Mouse (Mus musculus) intestine, embryonic 15.5 days (tissue): ENCODE measurements around the gene Casz1. TPM values are rescaled to one million over a fixed set of nuclear protein-coding genes. Genes with fewer than 3 reads are reported as not detected.

Experiments used
- ATAC-seq: fragments of 200-750 bp; cut with Nextera tagmentation; 2 replicates; pipeline ENCODE4 v1.8.0; 2017; ENCODE audit warnings: moderate TSS enrichment, moderate library complexity
- H3K27ac ChIP-seq: fragments of 300-500 bp; sonication (generic); 2 replicates; pipeline ENCODE4 v1.5.1; 2015; ENCODE audit warnings: mild to moderate bottlenecking, inconsistent platforms
- H3K27me3 ChIP-seq: fragments of 300-500 bp; sonication (generic); replicated peaks from 2 replicates; pipeline ENCODE4 v1.6.1; 2015; ENCODE audit warnings: inconsistent platforms
- H3K36me3 ChIP-seq: fragments of 300-500 bp; sonication (generic); 2 replicates; pipeline ENCODE4 v1.6.1; 2015; ENCODE audit warnings: inconsistent platforms
- H3K4me1 ChIP-seq: fragments of 300-500 bp; sonication (generic); replicated peaks from 2 replicates; pipeline ENCODE4 v1.6.1; 2015; ENCODE audit warnings: inconsistent platforms
- H3K4me2 ChIP-seq: fragments of 300-500 bp; sonication (generic); replicated peaks from 2 replicates; pipeline ENCODE4 v1.6.1; 2015; ENCODE audit warnings: mild to moderate bottlenecking, inconsistent platforms
- H3K4me3 ChIP-seq: fragments of 300-500 bp; sonication (generic); replicated peaks from 2 replicates; pipeline ENCODE4 v1.5.1; 2015; ENCODE audit warnings: inconsistent platforms
- H3K9ac ChIP-seq: fragments of 300-500 bp; sonication (generic); 2 replicates; pipeline ENCODE4 v1.6.1; 2015; ENCODE audit warnings: inconsistent platforms
- H3K9me3 ChIP-seq: fragments of 300-500 bp; sonication (generic); 2 replicates; pipeline ENCODE4 v1.6.1; 2016; ENCODE audit warnings: inconsistent platforms
- WGBS: fragments of 180-500 bp; shearing (Covaris S2); methylation state at CpG from one replicate; pipeline ENCODE4 v1.1.7; 2015; 5-methylcytosine and 5-hydroxymethylcytosine counted together
- polyA plus RNA-seq: library from polyadenylated mRNA; unstranded; fragments of >200 nt; fragmentation: Nextera tagmentation; extraction: Ambion mirVana; gene quantifications from 2 replicates; pipeline ENCODE4 v1.2.1, GENCODE M21; 2015

The Casz1 gene
- polyA plus RNA-seq, 1 experiment from 2014 or later = 4.4 TPM

DNA sequence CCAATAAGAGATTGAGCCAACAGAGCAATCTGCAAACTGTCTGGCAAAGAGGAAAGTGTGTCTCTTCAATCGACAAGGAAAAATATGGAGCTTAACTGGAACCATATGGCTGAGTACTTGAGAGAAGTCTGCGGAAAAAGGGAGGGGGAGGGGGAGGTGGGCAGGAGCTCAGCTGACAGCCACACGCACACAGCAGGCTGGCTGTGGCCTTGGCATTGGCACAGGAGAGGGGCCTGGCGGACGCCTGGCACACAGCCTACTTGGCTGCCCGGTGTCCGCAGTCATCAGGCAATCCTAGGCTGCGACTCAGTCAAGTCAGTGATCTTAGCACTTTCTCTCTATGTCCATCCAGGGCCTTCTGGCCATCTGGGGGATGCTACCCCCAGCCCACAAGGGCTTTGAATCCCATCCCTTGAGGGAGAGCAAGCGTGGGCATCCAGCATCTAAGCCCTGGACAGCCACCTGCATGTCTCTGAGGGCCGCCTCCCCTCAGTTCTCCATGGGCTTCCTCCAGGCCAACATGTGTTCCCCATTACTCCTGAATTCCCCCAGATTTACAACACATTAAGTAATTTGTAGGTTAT, 67.6 kb downstream of the Casz1 start:
- Histone ChIP-seq H3K27ac (no peak overlapping the region), H3K9me3 (no peaks in the 10 kb centered on the region), H3K4me1 (peaks cover 12% of the 10 kb centered on the region), H3K27me3 (no peaks in the 10 kb centered on the region; the same call in 1 of the 2 replicates), H3K4me3 (no peak overlapping the region), H3K4me2 (no peak overlapping the region), H3K36me3 (no peaks in the 10 kb centered on the region), H3K9ac (no peak overlapping the region)
- peak; percentile 56; the same call in 1 of the 2 replicates for ATAC-seq
- 41% methylated on average over 10 of the region's 10 CpGs for WGBS

DNA sequence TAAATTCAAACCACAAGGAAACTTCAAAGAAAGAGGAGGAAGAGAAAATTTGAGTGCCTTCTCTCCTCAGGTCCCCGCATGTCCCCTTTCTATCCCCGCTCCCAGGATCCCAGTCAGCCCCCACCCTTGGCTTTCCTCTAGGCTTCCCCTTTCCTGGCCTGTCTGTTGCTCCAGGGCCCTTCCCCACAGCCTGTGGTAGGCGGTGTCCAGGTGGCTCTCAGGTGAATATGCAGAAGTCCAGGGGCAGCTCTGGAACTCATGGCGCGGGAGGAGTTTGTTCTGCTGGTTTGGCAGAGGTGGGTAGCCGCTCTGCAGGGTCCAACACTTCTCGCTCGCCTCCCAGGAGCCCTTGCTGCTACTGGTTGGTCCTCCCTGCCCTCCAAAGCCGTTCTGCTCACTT, 68.1 kb downstream of the Casz1 start:
- H3K36me3 ChIP-seq = no peaks in the 10 kb centered on the region
- H3K4me2 ChIP-seq = no peak overlapping the region
- no peak for ATAC-seq
- no peaks in the 10 kb centered on the region; the same call in 1 of the 2 replicates for H3K27me3 ChIP-seq
- H3K4me3 ChIP-seq = no peak overlapping the region
- 77% methylated on average over 9 of the region's 9 CpGs for WGBS
- peaks cover 14% of the 10 kb centered on the region for H3K4me1 ChIP-seq
- H3K9me3 ChIP-seq = no peaks in the 10 kb centered on the region
- no peak overlapping the region for H3K27ac ChIP-seq
- H3K9ac ChIP-seq = no peak overlapping the region

DNA sequence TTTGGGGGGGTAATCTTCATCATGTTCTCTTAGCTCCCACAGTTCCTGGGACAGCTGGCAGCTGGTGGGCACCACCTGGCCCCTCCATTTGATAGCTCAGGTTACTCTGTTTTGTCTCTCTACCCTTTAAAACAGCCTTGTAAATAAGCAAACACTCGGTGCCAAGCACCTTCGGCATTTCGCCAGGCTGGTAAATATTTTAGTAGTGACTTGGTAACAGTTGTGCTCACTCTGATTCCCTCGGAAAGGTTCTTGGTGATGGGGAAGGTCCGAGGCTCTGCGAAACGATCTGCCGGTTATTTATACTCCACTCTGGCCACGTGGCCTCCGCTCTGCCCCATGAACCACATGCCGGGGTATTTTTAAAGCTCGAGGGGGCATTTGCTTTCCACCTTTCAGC, 68.6 kb downstream of the Casz1 start:
- H3K9ac ChIP-seq = no peak overlapping the region
- no peaks in the 10 kb centered on the region for H3K9me3 ChIP-seq
- H3K4me3 ChIP-seq = no peak overlapping the region
- WGBS = 49% methylated on average over 12 of the region's 12 CpGs
- H3K4me2 ChIP-seq = no peak overlapping the region
- no peaks in the 10 kb centered on the region; the same call in 1 of the 2 replicates for H3K27me3 ChIP-seq
- peaks cover 14% of the 10 kb centered on the region for H3K4me1 ChIP-seq
- no peak overlapping the region for H3K27ac ChIP-seq
- ATAC-seq = no peak
- H3K36me3 ChIP-seq = no peaks in the 10 kb centered on the region

DNA sequence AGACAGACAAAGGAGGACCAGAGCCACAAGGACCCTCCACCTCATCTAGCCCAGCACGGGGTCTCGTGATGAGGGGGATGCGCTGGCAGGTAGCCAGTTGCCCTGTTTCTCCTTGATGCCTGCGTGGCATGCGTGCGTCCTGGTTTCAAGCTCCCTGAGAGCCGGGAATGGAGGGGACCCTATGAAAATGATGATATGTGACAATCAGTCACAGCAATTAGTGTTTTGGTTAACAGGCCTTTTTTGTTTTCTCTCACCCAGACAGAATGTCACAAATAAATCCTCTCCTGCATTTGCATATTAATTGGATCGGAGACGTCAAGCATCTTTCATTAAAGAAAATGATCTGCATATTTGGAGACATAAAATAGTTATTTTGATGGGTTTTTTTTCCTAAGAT, 71.9 kb downstream of the Casz1 start:
- no peak overlapping the region for H3K27ac ChIP-seq
- H3K27me3 ChIP-seq = no peaks in the 10 kb centered on the region; the same call in 1 of the 2 replicates
- no peak for ATAC-seq
- H3K9ac ChIP-seq = no peak overlapping the region
- no peak overlapping the region for H3K4me3 ChIP-seq
- H3K4me1 ChIP-seq = peaks cover 23% of the 10 kb centered on the region
- H3K36me3 ChIP-seq = no peaks in the 10 kb centered on the region
- H3K4me2 ChIP-seq = no peak overlapping the region
- WGBS = 81% methylated on average over 9 of the region's 9 CpGs
- no peaks in the 10 kb centered on the region for H3K9me3 ChIP-seq

DNA sequence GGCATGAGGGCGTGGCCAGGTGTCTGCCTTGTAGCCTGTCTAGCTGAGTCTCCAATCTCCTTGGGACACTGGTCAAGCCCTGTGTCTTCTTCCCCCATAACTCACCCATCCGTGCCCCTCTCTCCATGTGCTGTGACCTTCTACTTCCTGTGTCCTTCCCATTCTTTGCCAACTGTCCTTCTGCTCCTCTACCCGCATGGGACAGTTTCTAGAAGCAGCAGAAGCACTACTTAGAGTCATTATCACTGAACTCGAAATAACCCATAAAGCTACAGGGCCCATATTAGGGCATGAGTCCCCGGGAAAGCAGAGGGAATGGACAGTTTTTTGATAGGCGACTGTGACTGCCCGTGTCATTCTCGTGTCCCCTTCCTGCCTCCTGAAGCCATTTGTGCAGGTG, 72.6 kb downstream of the Casz1 start:
- Histone ChIP-seq H3K36me3 (no peaks in the 10 kb centered on the region), H3K4me3 (no peak overlapping the region), H3K4me2 (no peak overlapping the region), H3K4me1 (peaks cover 20% of the 10 kb centered on the region), H3K27ac (no peak overlapping the region), H3K9me3 (no peaks in the 10 kb centered on the region), H3K27me3 (no peaks in the 10 kb centered on the region; the same call in 1 of the 2 replicates), H3K9ac (no peak overlapping the region)
- WGBS = 72% methylated on average over 8 of the region's 8 CpGs
- ATAC-seq = no peak

DNA sequence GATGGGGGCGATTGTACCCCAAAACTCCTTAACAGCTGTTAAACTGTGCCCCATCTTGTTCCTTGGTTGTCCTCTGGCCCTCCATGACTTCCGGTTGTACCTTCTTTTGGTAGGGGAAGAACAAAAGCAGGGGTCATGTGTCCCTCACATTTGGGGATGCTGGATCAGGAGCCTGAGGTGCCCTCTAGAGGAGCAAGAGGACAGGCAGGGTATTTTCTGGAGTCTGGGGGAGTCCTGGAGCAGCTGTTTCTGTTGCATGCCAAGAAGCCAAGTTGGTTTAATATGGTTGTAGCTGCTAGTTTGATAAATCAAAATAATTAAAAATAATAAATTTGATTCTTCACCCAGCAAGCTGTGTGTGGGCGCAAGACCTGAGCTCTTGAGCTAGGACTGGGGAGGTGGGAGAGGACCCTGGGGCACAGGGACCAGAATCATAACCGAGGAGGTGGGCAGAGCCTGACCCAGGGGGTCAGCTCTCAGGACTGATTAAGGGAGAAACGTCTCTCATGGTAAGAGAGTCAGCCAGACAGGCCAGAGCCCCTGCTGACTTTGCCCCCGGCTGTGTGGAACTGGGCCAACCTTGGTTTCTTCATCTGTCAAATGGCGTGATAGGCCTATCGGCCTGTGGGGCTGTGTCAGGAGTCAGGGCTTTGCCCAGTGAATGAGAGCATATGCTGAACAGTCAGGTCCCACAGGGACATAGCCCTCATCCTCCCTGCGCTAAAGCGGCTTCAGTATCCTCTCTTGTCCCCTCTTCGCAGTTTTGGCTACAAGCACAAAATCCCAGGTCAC, 74.2 kb downstream of the Casz1 start:
- H3K4me2 ChIP-seq = 0 out of 2 replicates have a peak overlapping the region, but pooled peaks have one; percentile 1
- no peaks in the 10 kb centered on the region for H3K9me3 ChIP-seq
- peaks cover 24% of the 10 kb centered on the region for H3K4me1 ChIP-seq
- no peak overlapping the region for H3K27ac ChIP-seq
- no peaks in the 10 kb centered on the region for H3K27me3 ChIP-seq
- no peak overlapping the region for H3K4me3 ChIP-seq
- H3K36me3 ChIP-seq = no peaks in the 10 kb centered on the region
- H3K9ac ChIP-seq = no peak overlapping the region
- ATAC-seq = no peak
- 66% methylated on average over 11 of the region's 11 CpGs for WGBS

DNA sequence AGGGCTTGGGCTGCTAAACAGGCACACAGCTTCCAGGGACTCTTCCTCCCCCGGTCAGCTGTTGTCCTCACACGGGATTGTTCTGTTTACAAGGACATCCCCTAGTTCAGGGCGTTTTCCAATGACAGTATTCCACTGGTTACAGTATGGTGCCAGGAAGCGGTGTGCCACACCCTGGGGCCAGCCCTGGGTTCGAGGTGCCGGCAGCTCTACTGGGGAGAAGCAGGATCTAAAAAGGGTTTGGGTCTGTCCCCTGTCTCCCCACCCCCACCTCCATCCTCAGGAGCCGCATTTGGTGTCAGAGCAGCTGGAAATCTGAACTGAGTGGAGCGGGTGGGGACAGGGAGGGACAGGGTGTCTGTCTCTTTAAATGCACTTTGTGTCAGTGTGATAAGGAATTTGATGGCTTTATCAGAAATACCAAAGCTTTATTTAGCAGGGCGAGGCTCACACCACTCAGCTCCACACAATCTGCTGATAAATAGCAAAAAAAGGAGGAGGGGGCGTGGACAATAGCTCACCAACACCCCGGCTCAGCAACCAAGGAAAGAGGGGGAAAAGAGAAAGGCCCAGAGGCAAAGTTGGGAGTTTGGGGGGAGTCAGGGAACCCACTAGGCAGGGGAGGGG, 74.9 kb downstream of the Casz1 start:
- Histone ChIP-seq H3K36me3 (no peaks in the 10 kb centered on the region), H3K4me2 (0 out of 2 replicates have a peak overlapping the region, but pooled peaks have one; percentile 1), H3K4me1 (peaks cover 24% of the 10 kb centered on the region), H3K9me3 (no peaks in the 10 kb centered on the region), H3K27ac (no peak overlapping the region), H3K27me3 (no peaks in the 10 kb centered on the region), H3K4me3 (no peak overlapping the region), H3K9ac (no peak overlapping the region)
- peak; percentile 27 for ATAC-seq
- 55% methylated on average over 11 of the region's 11 CpGs for WGBS

DNA sequence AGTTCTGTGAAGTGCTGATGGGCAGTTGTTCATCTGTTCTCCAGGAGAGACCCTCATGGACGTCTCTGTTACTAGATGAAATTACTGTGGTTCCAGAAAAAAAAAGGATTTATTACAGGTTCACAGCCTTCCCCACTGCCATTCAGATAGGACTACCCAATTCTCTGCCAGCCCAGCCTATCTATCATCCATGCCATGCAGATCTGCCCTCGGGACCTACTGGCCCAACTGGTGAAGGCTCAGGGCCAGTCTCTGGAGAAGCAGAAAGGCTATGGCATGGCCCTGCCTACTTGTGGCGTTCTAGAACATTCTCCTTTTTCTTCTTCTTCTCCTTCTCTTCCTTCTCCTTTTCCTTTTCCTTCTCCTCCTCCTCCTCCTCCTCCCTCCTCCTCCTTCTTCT, 75.4 kb downstream of the Casz1 start:
- WGBS = 75% methylated on average over 3 of the region's 3 CpGs
- Histone ChIP-seq H3K4me3 (no peak overlapping the region), H3K9me3 (no peaks in the 10 kb centered on the region)

DNA sequence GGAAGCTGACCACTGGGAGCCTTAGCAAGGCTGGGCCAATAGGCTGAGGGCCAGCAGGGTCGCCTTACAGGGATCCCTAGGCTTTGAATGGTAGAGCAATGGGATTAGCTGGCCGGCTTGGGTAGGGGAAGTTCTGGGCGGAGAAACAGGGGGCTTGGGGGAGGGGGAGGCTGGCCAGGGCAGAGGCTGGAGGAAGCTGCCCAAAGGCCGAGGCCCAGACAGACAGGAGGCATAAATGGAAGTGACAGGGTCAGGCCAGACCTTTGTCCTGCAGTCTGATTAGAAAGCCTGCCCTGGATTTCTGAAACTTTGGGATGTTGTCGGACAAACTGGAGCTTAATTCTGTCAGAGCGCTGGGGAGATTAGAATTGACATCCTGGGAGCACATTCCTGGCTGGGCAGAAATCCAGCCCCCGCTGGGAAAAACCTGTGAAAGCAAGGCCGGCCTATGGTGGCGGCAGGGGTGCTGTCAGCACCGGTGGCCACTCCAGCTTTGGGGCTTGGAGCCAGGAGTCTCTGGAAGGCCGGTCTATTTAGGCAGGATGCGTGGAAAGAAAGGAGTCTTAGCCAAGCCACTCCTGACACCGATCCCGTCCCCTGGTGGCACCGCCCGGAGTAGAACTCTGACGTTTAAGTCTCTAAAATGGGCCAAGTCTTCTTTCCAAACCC, 76.9 kb downstream of the Casz1 start:
- Histone ChIP-seq H3K4me2 (no peak overlapping the region), H3K27ac (no peak overlapping the region), H3K4me1 (peaks cover 28% of the 10 kb centered on the region), H3K9me3 (no peaks in the 10 kb centered on the region), H3K27me3 (no peaks in the 10 kb centered on the region), H3K36me3 (no peaks in the 10 kb centered on the region), H3K9ac (no peak overlapping the region), H3K4me3 (no peak overlapping the region)
- 58% methylated on average over 17 of the region's 17 CpGs for WGBS
- ATAC-seq = no peak

More for the DNA sequence above, 75.4 kb downstream of the Casz1 start:
- Histone ChIP-seq H3K9ac (no peak overlapping the region), H3K27me3 (no peaks in the 10 kb centered on the region), H3K4me2 (no peak overlapping the region), H3K27ac (no peak overlapping the region), H3K4me1 (peaks cover 24% of the 10 kb centered on the region), H3K36me3 (no peaks in the 10 kb centered on the region)
- ATAC-seq = no peak

DNA sequence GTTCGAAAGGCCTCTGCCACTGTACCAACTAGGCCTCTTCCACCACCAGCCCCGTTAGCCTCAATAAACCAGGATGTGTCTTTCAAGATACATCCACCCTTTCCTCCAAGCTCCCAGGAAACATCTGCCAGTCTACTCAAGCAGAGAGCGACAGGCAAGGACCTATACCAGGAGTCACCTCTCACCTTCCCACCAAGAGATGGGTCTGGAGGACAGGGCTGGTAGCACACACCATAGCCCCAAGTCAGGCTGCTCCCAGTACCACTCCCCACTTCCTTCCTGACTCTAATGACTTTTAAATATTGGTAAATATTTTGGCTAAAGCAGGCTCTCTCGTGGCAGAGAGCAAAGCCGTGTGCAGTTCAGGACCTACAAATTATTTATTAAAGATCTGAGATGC, 77.6 kb downstream of the Casz1 start:
- peaks cover 24% of the 10 kb centered on the region for H3K4me1 ChIP-seq
- H3K4me3 ChIP-seq = no peak overlapping the region
- ATAC-seq = no peak
- no peaks in the 10 kb centered on the region for H3K27me3 ChIP-seq
- H3K9ac ChIP-seq = no peak overlapping the region
- WGBS = 77% methylated on average over 5 of the region's 5 CpGs
- H3K9me3 ChIP-seq = no peaks in the 10 kb centered on the region
- no peak overlapping the region for H3K27ac ChIP-seq
- H3K36me3 ChIP-seq = no peaks in the 10 kb centered on the region
- no peak overlapping the region for H3K4me2 ChIP-seq

DNA sequence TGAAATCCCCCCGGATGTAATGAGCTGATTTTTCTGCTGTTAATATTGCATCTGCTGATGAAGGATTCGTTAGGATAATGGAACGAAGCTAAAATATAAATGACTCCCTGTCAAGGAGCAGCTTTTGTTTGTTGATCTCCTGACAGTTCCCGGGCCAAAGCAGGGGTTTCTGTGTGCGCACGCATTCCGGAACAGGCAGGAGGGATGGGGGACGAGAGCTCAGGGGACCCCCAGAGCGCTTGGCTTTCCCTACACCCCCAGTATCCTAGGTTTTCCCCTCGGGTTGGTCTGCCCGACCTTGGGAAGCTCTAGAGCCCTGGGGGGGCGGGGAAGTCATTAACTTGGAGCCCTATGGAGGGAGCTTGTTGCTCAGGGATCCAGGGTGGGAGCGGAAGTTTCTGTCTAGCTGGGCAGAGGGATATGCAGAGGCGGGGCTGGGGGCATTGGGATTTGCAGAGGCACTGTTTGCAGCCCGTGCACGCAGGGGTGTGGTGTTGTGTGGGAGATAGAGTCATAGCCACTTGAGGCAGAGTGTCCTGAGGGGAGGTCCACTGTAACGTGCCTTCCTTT, 78.2 kb downstream of the Casz1 start:
- H3K27me3 ChIP-seq = no peaks in the 10 kb centered on the region
- no peaks in the 10 kb centered on the region for H3K9me3 ChIP-seq
- peaks cover 22% of the 10 kb centered on the region for H3K4me1 ChIP-seq
- 23% methylated on average over 17 of the region's 17 CpGs for WGBS
- no peak for ATAC-seq
- H3K36me3 ChIP-seq = no peaks in the 10 kb centered on the region
- no peak overlapping the region for H3K4me3 ChIP-seq
- H3K27ac ChIP-seq = no peak overlapping the region
- peak overlapping the region; percentile 44 for H3K4me2 ChIP-seq
- 0 out of 2 replicates have a peak overlapping the region, but pooled peaks have one; percentile 15 for H3K9ac ChIP-seq

DNA sequence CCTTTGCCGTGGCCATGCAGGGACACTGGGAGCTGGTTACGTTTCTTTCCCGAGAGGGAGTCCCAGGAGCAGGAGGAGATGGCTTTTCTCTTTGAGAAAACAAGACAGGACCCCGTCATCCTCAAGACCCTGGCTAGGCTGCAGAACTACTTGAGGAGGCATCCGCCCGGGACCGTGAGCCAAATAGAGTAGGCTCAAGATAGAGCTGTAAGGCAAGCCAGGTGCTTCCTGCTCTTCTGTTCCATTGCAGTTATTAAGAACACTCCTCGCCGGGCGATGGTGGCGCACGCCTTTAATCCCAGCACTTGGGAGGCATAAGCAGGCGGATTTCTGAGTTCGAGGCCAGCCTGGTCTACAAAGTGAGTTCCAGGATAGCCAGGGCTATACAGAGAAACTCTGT, 80.4 kb downstream of the Casz1 start:
- Histone ChIP-seq H3K4me2 (no peak overlapping the region), H3K9me3 (no peaks in the 10 kb centered on the region), H3K9ac (no peak overlapping the region), H3K36me3 (no peaks in the 10 kb centered on the region), H3K4me1 (peaks cover 13% of the 10 kb centered on the region), H3K27me3 (0 out of 2 replicates have a peak, but pooled peaks cover 5% of the 10 kb centered on the region), H3K4me3 (no peak overlapping the region), H3K27ac (no peak overlapping the region)
- no peak for ATAC-seq
- 83% methylated on average over 14 of the region's 14 CpGs for WGBS
